Mouse (Mus musculus) cerebellum, adult 8-10 months (tissue): ENCODE results near the gene Uvrag.
A peak's percentile ranks its signal among the peaks of the same experiment; 100 is the strongest.
"Not testable (repeated sequence)": the region's sequence is repeated elsewhere in the genome, so short reads cannot be mapped to it uniquely, and the experiment has no call there.

Source experiments
- DNase-seq: peaks from one replicate; pipeline ENCODE4 v3.0.0; 2022

Uvrag gene

GRCm38 (mm10) chr7:99094336-99094735 lies 46.6 kb downstream of the Uvrag start:
- no peak for DNase-seq

DNA sequence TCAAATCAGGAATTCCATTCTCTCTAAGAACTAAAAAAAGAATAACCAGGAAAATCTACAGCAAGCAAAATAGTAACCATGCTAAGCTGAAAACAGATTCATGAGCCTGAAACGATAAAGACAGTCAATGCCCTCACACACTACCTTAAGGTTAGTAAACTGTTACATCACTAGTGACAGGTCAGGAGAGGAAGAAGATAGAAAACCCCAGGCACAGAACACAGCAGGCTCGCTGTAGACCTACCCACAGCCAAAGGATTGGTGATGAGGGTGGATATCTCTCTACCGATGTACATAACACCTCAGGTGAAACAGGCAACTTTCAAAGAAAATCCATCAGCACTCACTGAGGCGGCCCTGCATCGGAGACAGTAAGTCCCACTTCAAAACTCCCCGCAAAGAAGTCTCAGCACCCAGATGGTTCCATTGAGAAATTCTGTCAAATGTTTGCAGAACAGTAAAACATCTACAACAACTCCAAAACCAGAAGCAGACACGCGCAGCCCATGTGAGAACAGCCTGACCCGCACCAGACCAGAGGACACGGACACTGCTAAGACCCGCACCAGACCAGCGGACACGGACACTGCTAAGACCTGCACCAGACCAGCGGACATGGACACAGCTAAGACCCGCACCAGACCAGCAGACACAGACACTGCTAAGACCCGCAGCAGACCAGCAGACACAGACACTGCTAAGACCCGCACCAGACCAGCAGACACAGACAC lies 48.9 kb downstream of the Uvrag start:
- DNase-seq: no peak

- peak; percentile 23 for DNase-seq
Measured at GRCm38 (mm10) chr7:99089716-99090115, 51.2 kb downstream of the Uvrag start.

DNA sequence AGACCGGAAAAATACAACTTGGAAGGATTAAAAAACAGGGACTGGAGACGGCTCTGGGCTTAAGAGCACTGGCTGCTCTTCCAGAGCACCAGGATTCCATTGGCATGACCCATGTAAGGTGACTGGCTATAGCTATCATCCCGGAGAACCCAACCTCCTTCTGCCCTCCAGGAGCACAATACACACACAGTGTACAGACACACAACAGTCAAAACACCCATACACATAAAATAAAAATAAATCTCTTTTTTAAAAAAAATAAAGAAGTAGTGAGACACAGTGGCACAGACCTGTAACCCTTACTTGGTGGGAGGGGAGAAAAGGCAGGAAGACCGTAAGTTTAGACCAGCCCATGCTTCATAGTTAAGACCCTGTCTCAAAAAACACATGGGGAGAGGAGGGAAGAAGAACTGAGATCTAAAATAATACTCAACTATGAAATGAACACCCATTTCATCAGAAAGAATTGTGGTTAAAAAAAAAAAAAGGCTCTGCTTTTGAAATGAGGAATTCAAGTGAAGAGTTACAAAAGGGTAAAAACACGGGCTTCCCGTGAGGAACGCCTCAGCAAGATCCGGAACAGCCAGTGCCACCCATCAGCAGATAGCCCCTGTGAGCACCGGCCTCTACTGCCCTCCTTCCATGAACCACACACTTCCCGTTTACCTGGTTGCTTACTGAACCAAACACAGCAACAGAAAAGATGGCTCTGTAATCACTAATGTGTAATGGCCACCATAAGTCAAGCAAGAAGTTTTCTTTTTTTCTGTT lies 52.2 kb downstream of the Uvrag start:
- DNase-seq: no peak

DNA sequence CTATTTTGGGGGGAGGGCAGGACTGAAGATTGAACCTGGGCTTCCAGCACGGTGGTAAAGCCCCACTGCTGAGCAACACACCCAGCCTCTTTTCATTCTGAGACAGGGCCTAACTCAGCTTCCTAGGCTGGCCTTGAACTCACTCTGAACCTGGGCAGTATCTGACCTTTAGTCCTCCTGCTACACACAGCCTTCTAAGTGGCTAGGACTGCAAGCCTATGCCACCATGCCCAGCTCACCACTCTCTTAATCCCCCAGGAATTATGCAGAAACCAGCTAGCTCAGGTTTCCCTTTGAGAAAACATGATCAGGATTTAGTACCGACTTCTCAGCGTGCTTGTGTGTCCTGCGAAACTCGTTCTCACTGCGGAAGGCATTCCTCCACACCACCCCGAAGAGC lies 53.4 kb downstream of the Uvrag start:
- no peak for DNase-seq

- no peak for DNase-seq
Measured at GRCm38 (mm10) chr7:99086646-99087443, 54.1 kb downstream of the Uvrag start.

DNA sequence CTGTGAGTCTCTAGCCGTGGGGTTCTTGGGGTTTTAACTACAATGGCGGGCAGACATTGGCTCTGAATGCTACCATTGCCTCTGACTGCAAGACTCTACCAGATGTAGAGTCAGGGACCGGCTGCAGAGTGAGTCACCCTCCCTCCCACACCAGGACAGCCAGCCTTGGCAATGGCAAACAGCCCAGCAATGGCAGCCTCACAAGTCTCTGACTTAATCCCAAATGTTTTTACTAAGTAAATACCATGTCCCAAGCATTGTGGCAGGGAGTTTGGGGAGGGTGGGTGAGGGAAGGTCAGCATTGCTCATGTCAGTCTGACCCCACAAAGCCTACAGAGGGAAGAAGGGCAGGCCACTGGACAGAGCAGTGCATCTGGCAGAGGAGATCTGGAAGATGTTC lies 55.7 kb downstream of the Uvrag start:
- no peak for DNase-seq

DNA sequence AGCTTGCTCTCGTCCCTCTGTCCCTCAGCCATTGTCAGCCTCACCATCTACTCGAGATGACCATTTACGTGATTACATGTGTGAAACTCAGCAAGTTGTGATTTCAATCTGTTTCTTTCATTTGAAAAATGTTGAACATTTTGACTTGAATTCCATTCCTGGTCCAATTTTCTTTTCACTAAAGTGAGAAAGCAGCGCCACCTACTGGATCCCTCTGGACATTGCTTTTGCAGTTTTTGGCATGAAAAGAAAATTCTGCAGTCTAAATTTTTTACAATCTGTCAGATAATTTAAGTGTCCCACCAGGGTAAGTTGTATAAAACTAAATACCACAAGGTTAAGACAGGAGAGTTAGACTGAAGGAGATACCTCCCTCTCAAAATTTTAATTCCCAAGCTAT lies 61.4 kb downstream of the Uvrag start:
- peak; percentile 75 for DNase-seq

- no peak for DNase-seq
Measured at GRCm38 (mm10) chr7:99078805-99079204, 62.1 kb downstream of the Uvrag start.

- DNase-seq: no peak
Measured at GRCm38 (mm10) chr7:99077234-99077633, 63.7 kb downstream of the Uvrag start.

DNA sequence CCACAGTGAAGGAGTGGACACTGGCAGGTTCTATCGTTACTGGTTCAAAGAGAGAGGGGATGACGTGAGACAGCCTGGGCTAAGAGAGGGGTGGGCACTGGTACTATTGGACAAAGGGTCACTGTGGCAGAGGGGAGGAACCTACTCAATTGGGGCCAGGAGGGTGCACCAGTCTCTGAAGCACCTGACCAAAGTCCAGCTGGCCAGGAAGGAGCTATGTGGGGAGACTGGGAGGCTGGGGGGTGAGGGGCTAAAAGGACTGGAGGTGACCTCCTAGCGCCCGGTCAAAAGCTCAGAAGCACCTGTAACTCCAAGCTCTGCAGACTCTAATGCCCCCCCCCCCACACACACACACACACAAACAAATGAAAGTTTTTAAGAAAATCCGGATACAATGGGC lies 65.8 kb downstream of the Uvrag start:
- no peak for DNase-seq

- no peak for DNase-seq
Measured at GRCm38 (mm10) chr7:99073734-99074372, 67.1 kb downstream of the Uvrag start.

DNA sequence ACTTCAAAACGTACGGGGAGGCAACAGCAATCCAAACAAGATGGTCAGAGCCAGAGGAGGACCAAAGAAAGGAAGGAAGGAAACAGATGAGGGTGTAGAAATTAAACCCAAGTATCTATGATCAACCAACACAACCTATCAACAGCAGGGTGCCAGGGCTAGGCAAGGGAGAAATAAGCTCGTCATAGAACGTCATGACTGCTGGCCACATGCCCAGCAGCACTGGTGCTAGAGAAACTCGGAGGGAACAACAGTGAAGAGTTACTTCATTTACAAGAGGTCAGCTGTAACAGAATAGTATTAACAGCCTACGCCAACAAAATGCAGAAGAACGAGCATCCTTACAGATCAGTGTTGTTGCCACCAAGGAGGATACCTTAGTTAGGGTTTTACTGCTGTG lies 73.2 kb downstream of the Uvrag start:
- DNase-seq: no peak

GRCm38 (mm10) chr7:99065920-99066319 lies 75.0 kb downstream of the Uvrag start:
- DNase-seq: no peak

DNA sequence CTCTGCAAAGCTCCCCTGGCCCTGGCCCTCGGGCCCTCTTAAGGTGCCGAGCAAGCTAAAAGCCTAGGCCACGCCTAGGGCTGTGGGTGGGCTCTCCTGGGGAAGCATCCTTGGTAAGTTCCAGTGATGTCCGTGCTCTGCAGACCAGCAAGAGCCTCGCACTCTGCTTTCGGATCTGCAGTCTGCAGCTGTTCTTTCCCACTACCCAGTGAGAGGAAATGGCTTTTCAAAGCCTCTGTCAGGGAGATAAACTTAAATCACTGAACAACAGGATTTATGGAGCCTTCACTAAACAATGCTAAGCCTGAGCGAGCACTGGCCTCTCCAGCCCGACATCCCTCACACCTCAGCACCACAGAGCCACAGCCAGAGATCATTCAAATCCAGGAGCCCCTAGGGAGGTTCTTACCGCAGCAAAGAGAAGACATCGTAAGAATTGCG lies 75.5 kb downstream of the Uvrag start:
- DNase-seq: no peak

DNA sequence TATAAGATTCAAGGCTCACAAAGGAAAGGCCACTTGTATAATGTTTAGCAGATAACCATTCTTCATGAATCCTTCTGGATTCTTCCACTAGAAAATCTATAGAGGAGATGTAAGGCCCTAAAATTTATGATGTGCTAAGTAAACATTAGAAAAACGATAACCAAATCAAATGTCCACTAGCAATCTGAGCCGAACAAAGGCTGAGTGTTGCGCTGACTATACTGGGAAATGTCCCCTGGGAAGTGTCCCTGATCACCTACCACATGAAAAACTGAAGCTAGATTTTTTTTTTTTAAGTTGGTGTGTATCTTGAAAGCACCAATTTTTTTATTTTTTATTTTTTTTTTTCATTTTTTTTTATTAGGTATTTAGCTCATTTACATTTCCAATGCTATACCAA lies 76.1 kb downstream of the Uvrag start:
- DNase-seq: no peak

DNA sequence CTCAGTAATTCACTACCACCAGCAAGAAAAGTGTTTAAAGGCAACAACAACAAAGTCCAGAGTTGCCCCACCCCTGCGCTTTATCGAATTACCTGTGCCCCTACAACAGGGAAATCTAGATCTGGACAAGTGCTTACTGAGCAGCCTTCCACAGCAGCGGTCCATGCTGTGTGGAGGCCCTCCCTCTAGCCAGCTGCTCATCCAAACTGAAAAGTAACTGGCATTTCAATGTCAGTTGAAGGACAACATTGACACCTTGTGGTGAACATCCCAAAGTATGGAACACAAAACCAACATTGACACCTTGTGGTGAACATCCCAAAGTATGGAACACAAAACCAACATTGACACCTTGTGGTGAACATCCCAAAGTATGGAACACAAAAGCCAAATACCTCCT lies 78.7 kb downstream of the Uvrag start:
- DNase-seq: not testable (repeated sequence)

- DNase-seq: peak; percentile 31
Measured at GRCm38 (mm10) chr7:99061056-99061680, 79.8 kb downstream of the Uvrag start.

- DNase-seq: peak; percentile 63
Measured at GRCm38 (mm10) chr7:99060476-99060875, 80.5 kb downstream of the Uvrag start.

DNA sequence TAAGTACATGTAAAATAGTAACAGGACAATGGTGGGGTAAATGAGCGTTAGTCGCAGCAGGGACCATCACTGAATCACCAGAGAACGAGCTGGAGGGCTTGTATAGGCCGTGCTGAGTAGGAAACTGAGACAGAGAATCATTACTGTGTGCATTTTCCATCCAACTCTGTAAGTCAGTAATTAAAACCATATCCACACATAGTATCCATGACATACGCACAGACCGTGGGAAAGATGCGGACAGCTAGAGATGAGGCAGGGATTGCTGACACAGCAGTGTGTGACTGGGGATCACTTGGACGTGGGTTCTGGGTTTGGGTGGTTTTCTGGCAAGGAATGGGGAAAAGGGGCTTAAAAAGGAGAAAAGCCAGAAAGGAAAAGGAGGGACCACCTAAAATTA lies 81.0 kb downstream of the Uvrag start:
- DNase-seq: no peak

DNA sequence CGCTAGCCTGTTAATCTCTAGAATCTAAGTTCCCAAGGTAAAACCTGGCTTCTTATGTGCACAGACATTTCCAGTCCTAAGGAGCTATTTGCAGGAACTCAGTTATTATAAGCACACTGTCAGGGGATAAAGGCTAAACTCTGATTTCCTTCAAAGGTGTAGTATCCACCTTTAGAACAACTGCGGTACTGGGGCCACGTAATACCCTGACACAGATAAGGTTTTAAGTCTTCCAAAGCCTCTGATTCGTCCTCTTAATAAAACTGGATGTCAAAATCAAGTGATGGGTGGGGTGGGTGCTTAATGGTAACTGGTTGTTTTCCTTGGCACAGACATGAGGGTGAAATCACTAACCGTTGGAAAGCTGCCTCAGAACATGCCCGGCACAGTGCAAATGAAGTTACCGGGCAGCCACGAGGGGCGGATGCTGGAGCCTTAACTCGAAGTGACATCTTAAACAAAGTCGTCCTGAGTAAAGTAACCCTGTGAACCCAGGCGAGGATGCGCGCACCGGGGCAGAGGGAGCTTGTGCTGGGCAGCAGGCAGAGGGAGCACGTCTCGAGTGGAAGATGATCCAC lies 83.8 kb downstream of the Uvrag start:
- DNase-seq: no peak

DNA sequence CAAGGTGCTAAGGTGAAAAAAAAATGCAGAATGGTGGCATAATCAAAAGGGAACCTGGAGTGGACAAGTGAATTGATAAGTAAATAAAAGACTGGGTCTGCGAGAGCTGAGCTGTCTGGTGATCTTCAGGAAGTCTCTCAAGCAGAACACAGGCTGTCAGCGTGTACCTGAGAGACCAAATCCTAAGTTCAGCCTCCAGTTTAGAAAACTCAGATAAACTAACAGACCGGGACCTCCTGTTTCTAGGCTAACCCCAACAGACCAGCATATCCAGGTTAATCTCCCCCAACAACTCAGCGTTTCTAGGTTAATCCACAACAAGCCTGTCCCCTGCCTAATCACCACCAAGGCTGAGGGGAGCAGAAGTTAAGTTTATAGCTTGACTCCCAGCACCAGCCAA lies 87.3 kb downstream of the Uvrag start:
- no peak for DNase-seq
